Mouse (Mus musculus) neural tube, postnatal 0 days (tissue): Measurements from ENCODE around the gene Rab23. TPM values are rescaled to one million over a fixed set of nuclear protein-coding genes. Genes with fewer than 3 reads are reported as not detected.

Source experiments
- polyA plus RNA-seq: library from polyadenylated mRNA; unstranded; fragments of >200 nt; fragmentation: Nextera tagmentation; extraction: Ambion mirVana; gene quantifications from 2 replicates; pipeline ENCODE4 v1.2.1, GENCODE M21; 2015

The Rab23 gene
- polyA plus RNA-seq = 24.9 and 28.6 TPM in 2 replicates

GRCm38 (mm10) chr1:33719733-33720225 lies at the start of gene Rab23:
Rab23 (plus strand) TSS chr1:33719887.

GRCm38 (mm10) chr1:33757491-33758041 lies 37.9 kb downstream of the Rab23 start, which contains the start of gene Bag2:
Bag2 (minus strand) TSS chr1:33757795.

Other genes with a start within 250 kb of the Rab23 start
- gene Prim2, start 50.1 kb upstream of the Rab23 start, polyA plus RNA-seq = 11.9 and 12.7 TPM in 2 replicates
- 25.1 and 26.6 TPM in 2 replicates for gene Bag2, start 37.9 kb downstream of the Rab23 start, polyA plus RNA-seq
- gene Zfp451, start 94.7 kb downstream of the Rab23 start, polyA plus RNA-seq = 23.6 TPM in 2 replicates
- 124 and 127 TPM in 2 replicates for gene Bend6, start 187.9 kb downstream of the Rab23 start, polyA plus RNA-seq
- 35.7 and 39.3 TPM in 2 replicates for gene Dst, start 188.3 kb downstream of the Rab23 start, polyA plus RNA-seq